Mouse (Mus musculus) heart, embryonic 16.5 days (tissue): ENCODE data around the gene Ppia. TPM values are rescaled to one million over a fixed set of nuclear protein-coding genes. Genes with fewer than 3 reads are reported as not detected.

Experiments used
- microRNA-seq: library from miRNA; unstranded; fragments of <30 nt; microRNA quantifications from one replicate; pipeline ENCODE4, GENCODE M21; 2017
- polyA plus RNA-seq: library from polyadenylated mRNA; unstranded; fragments of >200 nt; fragmentation: Nextera tagmentation; extraction: Ambion mirVana; gene quantifications from 2 replicates; pipeline ENCODE4 v1.2.1, GENCODE M21; 2015

The Ppia gene
- polyA plus RNA-seq, 1 experiment from 2014 or later: 4,038 TPM

Small RNA genes lying within 50 kb of the gene (microRNA-seq; reads per million reads assigned to microRNA genes)
- gene Mir7651: not detected

Other genes with a start within 250 kb of the Ppia start
- 0.25 and 0.39 TPM in 2 replicates for gene A730071L15Rik, start 215.4 kb upstream of the Ppia start, polyA plus RNA-seq
- 35.9 and 38.8 TPM in 2 replicates for gene Nudcd3, start 215.0 kb upstream of the Ppia start, polyA plus RNA-seq
- 0.02 and 0.34 TPM in 2 replicates for gene Npc1l1, start 185.3 kb upstream of the Ppia start, polyA plus RNA-seq
- 54.1 and 57.9 TPM in 2 replicates for gene Ddx56, start 147.7 kb upstream of the Ppia start, polyA plus RNA-seq
- gene Tmed4, start 140.6 kb upstream of the Ppia start, polyA plus RNA-seq: 85.5 and 87.2 TPM in 2 replicates
- gene Ogdh, start 123.8 kb upstream of the Ppia start, polyA plus RNA-seq: 316 and 340 TPM in 2 replicates
- gene Zmiz2, start 26.4 kb upstream of the Ppia start, polyA plus RNA-seq: 7.4 and 8.7 TPM in 2 replicates
- 327 and 358 TPM in 2 replicates for gene H2afv, start 29.0 kb downstream of the Ppia start, polyA plus RNA-seq
- 22.1 and 24.2 TPM in 2 replicates for gene Purb, start 60.5 kb downstream of the Ppia start, polyA plus RNA-seq
- gene Myo1g, start 105.5 kb downstream of the Ppia start, polyA plus RNA-seq: 3.4 and 6.8 TPM in 2 replicates
- 58.7 TPM in 2 replicates for gene Ccm2, start 131.4 kb downstream of the Ppia start, polyA plus RNA-seq
- 1.0 and 1.1 TPM in 2 replicates for gene Nacad, start 190.6 kb downstream of the Ppia start, polyA plus RNA-seq
- gene Tbrg4, start 210.6 kb downstream of the Ppia start, polyA plus RNA-seq: 49.8 and 51.0 TPM in 2 replicates
- not detected in 2 replicates for gene Wap, start 223.2 kb downstream of the Ppia start, polyA plus RNA-seq
- gene Ramp3, start 243.1 kb downstream of the Ppia start, polyA plus RNA-seq: 4.3 and 5.9 TPM in 2 replicates